Mouse (Mus musculus): ENCODE measurements at regions not wholly inside any gene's neighbourhood (a gene's known extent, or its start where the extent isn't known, plus 50 kb on each side); places are given as distances from the start of the nearest gene placed in this dataset.

- no peak overlapping the region for H3K4me2 ChIP-seq (ENCODE audit: low read depth, low read length, poor library complexity, severe bottlenecking)
- H3K27ac ChIP-seq (ENCODE audit: low read depth, low read length), result no peak overlapping the region
- no peak overlapping the region for H3K9ac ChIP-seq (replicated peaks; ENCODE audit: low read length, poor library complexity, severe bottlenecking)
- no peak for TF ChIP-seq CTCF (IDR thresholded peaks at IDR 0.05)
- 62% methylated on average over 9 of the region's 9 CpGs for WGBS
- H3K4me3 ChIP-seq (ENCODE audit: low read depth, low read length), result no peak overlapping the region
- H3K4me1 ChIP-seq (ENCODE audit: insufficient read depth, low read length), result no peaks in the 10 kb centered on the region
- no peaks in the 10 kb centered on the region for H3K27me3 ChIP-seq (ENCODE audit: insufficient read depth, low read length)
- DNase-seq (ENCODE audit: low spot score), result no peak
- ATAC-seq (ENCODE audit: low FRiP score), result no peak
- H3K9me3 ChIP-seq (ENCODE audit: low read length), result no peaks in the 10 kb centered on the region
- H3K36me3 ChIP-seq (ENCODE audit: insufficient read depth, low read length), result no peaks in the 10 kb centered on the region
Observed at GRCm38 (mm10) chr14:71030164-71030880, 430.7 kb upstream of the Fam160b2 start.

All from midbrain, postnatal 0 days (tissue).